Mouse (Mus musculus) induced T-regulatory cell, adult 2 months (primary cell): ENCODE data around the gene Il1rap.

ENCODE experiments used
- DNase-seq: peaks from one replicate; pipeline ENCODE4 v3.0.0-alpha.2; 2012; ENCODE audit warnings: low read depth

Gene Il1rap

GRCm38 (mm10) chr16:26581048-26581912 lies at the start of gene Il1rap:
Gene Il1rap, plus strand, starts transcription at chr16:26581704.
- peak; percentile 93 for DNase-seq

GRCm38 (mm10) chr16:26532287-26532686 lies 49.2 kb upstream of the Il1rap start:
- DNase-seq: no peak

- DNase-seq: no peak
Observed at GRCm38 (mm10) chr16:26546170-26546878, 35.2 kb upstream of the Il1rap start.

GRCm38 (mm10) chr16:26546879-26547206 lies 34.7 kb upstream of the Il1rap start:
- DNase-seq: no peak

- DNase-seq: no peak
Observed at GRCm38 (mm10) chr16:26549221-26549620, 32.3 kb upstream of the Il1rap start.

- DNase-seq: no peak
Observed at GRCm38 (mm10) chr16:26552234-26552633, 29.3 kb upstream of the Il1rap start.

GRCm38 (mm10) chr16:26558797-26559196 lies 22.7 kb upstream of the Il1rap start:
- DNase-seq: no peak

GRCm38 (mm10) chr16:26561743-26562142 lies 19.8 kb upstream of the Il1rap start:
- DNase-seq: no peak

GRCm38 (mm10) chr16:26562771-26563170 lies 18.7 kb upstream of the Il1rap start:
- DNase-seq: no peak

GRCm38 (mm10) chr16:26569387-26569978 lies 12.0 kb upstream of the Il1rap start:
- DNase-seq: no peak

- no peak for DNase-seq
Observed at GRCm38 (mm10) chr16:26571836-26572235, 9.7 kb upstream of the Il1rap start.

GRCm38 (mm10) chr16:26574173-26574572 lies 7.3 kb upstream of the Il1rap start:
- DNase-seq: no peak

GRCm38 (mm10) chr16:26581913-26582376 lies 441 bp downstream of the Il1rap start:
- no peak for DNase-seq

GRCm38 (mm10) chr16:26585806-26586205 lies 4.3 kb downstream of the Il1rap start:
- no peak for DNase-seq

- DNase-seq: no peak
Observed at GRCm38 (mm10) chr16:26590897-26591570, 9.5 kb downstream of the Il1rap start.

- DNase-seq: no peak
Observed at GRCm38 (mm10) chr16:26596440-26596839, 14.9 kb downstream of the Il1rap start.

- DNase-seq: no peak
Observed at GRCm38 (mm10) chr16:26597307-26597706, 15.8 kb downstream of the Il1rap start.

GRCm38 (mm10) chr16:26598591-26598990 lies 17.1 kb downstream of the Il1rap start:
- DNase-seq: peak; percentile 5

GRCm38 (mm10) chr16:26601482-26601881 lies 20.0 kb downstream of the Il1rap start:
- DNase-seq: no peak

GRCm38 (mm10) chr16:26604621-26605020 lies 23.1 kb downstream of the Il1rap start:
- no peak for DNase-seq

GRCm38 (mm10) chr16:26608003-26608402 lies 26.5 kb downstream of the Il1rap start:
- DNase-seq: no peak

GRCm38 (mm10) chr16:26610508-26610907 lies 29.0 kb downstream of the Il1rap start:
- DNase-seq: no peak
